Mouse (Mus musculus) olfactory bulb, adult 2 months (tissue): ENCODE data around the gene Rab3gap2.

Experiments
- CTCF ChIP-seq: fragments of 200-500 bp; IDR thresholded peaks from 2 replicates; pipeline ENCODE4 v1.5.1; 2012; ENCODE audit warnings: low read depth, mild to moderate bottlenecking, low read length, moderate library complexity; ENCODE audit not compliant: insufficient read depth
- POLR2A ChIP-seq: fragments of 200-500 bp; IDR thresholded peaks from 2 replicates; pipeline ENCODE4 v1.6.1; 2012; ENCODE audit warnings: mild to moderate bottlenecking, low read depth, low read length, moderate library complexity; ENCODE audit not compliant: insufficient read depth

DNA sequence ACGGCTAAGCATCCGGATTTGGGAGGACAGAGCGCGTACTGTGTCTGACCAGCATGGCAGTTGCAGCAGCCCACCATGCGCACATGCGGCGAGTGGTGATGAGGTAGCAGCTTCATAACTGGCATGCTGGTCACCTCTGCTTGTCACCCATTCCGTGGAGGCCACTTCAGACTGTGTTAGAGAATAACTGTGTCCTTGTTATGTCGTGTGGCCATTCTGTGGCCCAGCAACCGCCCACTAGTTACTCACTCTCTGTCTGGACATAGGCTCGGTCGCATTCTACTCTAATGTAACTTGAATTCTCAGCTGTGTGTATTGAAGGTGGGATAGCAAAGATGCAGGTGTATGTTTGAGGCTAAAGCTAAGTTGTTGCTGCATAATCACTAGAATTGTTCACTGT is 51.4 kb downstream of the Rab3gap2 start:
- TF ChIP-seq CTCF (no peak), POLR2A (no peak)
